Mouse (Mus musculus) c-Kit-positive CD71-negative TER-119-negative erythroid progenitor cells, embryonic 14.5 days (primary cell): ENCODE measurements at regions not wholly inside any gene's neighbourhood (a gene's known extent, or its start where the extent isn't known, plus 50 kb on each side); places are given as distances from the start of the nearest gene placed in this dataset.

Experiments used
- DNase-seq: peaks from one replicate; pipeline ENCODE4 v3.0.0-alpha.2; 2013; ENCODE audit warnings: low read depth

DNA sequence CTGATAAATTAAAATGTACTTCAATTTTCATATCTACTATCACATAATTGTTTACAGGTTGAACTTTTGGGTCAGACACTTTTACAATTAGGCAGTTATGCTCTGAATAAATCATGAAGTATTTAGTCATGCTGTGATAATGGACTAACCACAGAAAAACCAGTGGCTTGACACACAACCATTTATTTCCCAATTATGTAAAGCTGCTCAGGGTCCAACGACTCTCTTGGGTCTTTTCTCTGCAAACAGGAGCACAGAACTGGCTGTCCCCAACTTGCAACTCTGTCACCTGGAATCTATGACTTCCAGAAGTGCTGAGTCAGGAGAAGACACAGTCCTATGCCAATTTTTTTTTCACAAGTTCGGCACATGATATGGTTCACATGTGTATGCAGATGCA is 214.8 kb downstream of the Kcnj2 start:
- no peak for DNase-seq

DNA sequence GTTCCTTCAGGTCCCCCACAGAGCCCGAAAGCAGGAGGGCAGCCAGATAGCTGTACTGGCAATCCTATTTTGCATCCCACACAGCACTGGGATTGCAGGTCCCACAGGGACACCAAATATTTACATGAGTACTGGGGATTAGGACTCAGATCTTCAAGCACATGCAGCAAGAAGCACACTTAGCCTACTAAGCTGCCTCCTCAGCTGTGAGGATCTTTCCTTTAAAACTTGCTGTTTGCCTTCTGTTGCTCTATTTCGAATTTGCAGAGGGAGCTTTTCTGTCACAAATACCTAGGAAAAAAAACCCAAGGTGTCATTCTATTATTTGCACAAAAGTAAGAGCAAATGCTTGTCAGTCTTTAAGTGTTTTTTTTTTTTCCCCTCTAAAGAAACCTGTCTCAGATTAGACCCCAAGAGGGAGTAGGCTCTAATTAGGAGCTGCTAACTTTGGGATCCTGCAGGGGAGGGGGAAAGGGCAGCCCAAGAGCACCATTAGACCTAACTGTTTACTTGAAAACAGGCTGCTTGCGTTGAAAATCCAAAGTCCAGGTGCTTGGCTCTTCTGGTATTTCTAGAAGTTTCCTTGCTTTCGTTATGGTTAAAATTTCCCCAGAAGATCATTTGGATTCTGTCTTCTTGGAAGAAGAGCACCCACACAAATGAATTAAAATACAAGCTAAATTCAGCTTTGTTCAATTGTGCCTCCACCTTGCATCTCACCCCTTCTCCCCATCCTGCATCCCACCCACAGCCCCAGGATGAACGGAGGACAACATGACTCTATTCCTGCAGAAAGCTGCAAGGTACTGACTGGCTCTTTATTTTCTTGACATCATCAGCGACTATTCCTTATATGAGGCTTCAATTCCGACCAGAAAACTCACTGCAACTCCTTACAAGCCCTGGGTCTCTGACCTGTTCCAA is 215.5 kb downstream of the Kcnj2 start:
- no peak for DNase-seq

DNA sequence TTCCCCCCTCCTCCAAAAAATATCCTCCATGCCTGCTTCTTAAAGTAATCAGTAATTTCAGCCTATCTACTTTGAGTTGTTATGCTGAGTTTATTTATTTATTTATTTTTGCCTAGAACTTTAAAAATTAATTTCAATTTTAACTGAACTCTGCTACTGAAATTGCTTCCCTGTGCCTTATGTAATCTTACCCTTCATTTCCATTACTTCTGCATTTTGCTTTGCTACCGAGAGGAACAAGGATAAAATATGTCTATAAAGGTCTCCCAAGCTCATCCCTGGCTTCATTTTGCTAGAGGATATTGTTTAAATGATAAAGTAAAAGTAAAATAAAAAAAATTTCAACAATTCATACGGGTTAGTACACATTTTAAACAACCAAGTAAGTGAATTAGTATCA is 216.3 kb downstream of the Kcnj2 start:
- no peak for DNase-seq

GRCm38 (mm10) chr11:111290537-111290936 is 224.6 kb downstream of the Kcnj2 start:
- no peak for DNase-seq

DNA sequence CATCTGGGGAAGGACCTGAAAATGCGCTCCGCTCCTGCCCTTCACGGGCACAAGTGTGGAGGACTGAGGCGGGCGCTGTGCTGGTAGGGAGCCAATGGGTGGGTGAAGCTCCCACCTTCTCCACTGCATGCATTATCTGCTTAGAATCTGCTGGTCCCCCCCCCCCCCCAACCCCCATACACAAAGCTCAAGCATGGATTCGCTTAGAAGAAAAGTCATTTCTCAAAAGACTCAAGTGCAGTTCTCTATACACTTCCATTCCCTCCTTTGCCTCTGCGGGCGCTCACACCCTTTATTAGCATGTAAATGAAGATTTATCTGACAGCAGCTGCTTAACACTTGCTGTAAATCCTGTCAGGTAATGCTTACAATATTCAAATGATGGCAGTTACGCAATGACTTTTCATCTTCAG is 230.4 kb downstream of the Kcnj2 start:
- no peak for DNase-seq

GRCm38 (mm10) chr11:111312802-111313201 is 246.8 kb downstream of the Kcnj2 start:
- no peak for DNase-seq

DNA sequence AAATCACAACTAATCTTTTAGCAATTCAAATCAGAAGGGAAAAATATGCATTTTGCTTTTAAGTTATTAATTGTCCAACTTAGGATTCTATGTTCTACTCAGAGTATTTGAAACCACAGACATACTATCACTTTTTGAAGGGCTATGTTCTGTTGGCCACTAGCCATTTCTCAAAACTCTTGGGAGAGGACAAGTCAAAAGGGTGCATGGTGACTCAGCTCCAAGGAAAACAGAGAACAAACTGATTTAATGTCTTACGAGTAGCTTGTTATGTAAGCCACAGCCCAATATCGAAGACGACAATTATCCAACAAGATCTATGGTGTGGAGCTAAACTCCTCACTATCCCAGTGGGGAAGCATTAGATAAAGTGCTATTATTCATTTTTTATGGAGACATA is 247.6 kb downstream of the Kcnj2 start:
- no peak for DNase-seq

GRCm38 (mm10) chr11:111321576-111321975 is 255.6 kb downstream of the Kcnj2 start:
- no peak for DNase-seq

- DNase-seq: no peak
Observed at GRCm38 (mm10) chr11:111324453-111325010, 258.6 kb downstream of the Kcnj2 start.

- DNase-seq: no peak
Observed at GRCm38 (mm10) chr11:111326915-111327314, 261.0 kb downstream of the Kcnj2 start.

GRCm38 (mm10) chr11:111328258-111328657 is 262.3 kb downstream of the Kcnj2 start:
- no peak for DNase-seq

DNA sequence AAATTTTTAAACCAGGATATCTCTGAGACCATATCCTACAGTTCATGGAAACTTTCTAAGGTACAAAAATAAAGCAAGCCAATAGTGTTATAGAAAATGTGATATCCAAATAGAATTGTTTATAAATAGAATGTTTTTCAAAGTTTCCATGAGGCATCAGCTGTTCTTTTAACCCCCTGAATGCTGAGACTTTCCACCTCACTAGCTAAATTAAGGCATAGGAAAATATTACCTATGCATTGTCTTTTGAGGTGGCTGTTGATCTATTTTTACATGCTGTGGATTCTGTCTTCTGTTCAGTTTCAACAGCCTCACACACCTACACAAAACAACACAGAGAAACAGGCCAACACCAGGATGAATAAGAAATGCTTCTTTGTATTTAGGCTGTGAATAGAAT is 265.6 kb downstream of the Kcnj2 start:
- no peak for DNase-seq

DNA sequence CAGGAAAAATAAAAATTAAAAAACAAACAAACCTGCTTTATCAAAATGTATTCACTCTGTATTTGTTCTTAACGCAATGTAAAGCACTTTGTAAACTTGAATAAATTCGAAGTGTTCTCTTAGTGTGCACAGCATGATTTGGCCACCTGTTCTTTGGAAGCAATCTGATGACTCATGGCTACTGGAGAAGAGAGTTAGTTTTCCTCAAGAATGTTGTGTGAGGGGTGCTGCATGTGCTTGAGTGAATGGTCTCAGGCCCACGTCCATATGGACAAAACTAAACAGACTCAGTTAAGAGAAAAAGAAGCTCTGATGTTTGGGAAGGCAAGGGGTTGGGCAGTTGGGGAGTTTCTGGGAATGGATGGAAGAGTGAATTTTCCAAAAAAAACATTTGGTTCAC is 267.1 kb downstream of the Kcnj2 start:
- no peak for DNase-seq

DNA sequence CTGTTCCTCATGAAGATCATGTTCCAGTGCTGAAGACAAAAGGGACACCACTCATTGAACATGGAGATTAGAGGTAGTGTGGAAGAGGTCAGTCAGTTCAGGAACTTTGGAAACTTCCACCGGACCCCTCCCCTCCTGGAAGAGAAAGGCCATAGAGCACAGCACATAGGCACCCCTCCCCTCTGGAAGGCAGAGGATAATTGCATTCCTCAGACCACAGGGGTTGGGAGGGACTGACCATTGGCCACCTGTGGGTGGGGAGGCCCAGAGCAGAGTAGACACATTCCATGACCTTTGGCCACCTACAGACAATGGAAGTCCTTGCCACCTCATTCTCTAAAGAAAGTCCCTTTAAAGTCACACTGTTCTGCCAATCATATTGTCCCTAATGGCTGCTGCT is 281.6 kb downstream of the Kcnj2 start:
- DNase-seq: no peak

- DNase-seq: no peak
Observed at GRCm38 (mm10) chr11:111350028-111350427, 284.1 kb downstream of the Kcnj2 start.

- DNase-seq: no peak
Observed at GRCm38 (mm10) chr11:111363363-111363762, 297.4 kb downstream of the Kcnj2 start.

DNA sequence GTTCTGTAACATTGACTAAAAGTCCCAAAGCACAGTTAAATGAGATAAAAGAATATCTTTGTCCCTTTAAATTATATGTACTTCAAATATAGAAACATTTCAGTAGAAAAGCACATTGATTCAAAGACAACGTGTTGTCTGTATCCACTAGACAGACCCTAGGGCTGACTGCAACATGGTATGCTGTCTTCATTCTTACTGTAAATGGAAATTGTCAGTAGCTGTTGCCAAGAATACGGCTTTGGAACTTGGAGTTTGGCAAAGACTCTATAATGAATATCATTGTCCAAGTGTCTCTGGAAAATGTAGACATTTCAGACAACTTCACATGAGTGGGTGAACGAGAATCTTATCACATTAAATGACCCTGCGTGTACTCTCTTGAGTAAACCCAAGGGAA is 311.2 kb downstream of the Kcnj2 start:
- DNase-seq: no peak

GRCm38 (mm10) chr11:111379842-111380241 is 313.9 kb downstream of the Kcnj2 start:
- no peak for DNase-seq

DNA sequence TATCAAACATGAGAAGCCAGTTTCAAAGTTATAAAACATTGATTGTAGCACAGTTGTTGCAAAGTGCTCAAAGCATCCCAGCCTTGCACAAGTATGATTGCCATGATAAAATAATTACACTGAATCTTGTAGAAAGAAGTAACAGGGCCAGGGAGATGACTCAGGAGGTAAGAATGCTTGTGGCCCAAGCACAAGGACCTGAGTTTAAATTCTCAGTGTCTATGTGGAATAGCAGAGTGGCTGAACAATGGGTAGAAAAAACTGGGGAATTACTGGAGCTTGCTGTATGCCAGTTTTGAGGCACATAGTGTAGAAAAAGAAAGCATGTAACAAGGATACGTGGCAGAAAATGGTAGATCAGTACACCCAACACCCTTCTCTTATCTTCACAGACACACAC is 332.7 kb downstream of the Kcnj2 start:
- no peak for DNase-seq

DNA sequence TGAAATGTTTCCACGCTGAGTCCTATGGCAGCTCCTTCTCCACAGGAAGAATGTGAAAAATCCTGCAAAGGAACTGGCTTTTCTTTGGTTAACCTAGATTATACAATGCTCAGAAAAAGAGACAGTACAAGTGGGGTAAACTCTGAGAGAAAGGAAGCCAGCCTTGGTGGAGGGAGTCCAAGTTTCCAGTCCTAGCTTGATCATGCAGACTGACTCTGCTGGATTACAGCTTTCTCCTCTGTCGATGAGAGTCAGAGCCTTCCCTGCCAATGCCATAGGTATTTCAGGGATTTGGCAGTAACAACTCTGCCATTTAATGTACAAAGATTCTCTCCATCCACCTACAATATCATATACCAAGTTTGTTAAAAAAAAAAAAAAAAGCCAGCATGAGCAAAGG is 343.3 kb downstream of the Kcnj2 start:
- no peak for DNase-seq

DNA sequence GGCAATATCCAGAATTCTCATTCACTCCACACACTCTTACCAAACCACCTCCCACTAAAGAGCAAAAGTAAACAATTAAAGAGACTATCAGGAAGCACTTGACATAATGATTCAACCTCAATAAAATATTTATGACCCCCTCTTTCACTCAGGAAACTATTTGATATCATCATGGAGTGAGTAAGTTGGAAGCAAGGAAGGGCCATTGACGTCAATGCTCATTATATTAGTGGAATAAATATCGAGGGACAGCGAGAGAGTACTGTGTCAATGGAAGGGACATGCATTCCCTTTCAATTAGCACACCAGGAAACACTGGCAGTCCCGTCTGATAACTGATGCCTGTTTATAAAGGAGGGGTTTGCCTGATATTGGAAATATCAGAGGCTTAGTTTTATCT is 358.9 kb downstream of the Kcnj2 start:
- DNase-seq: no peak

GRCm38 (mm10) chr11:111426715-111427114 is 360.8 kb downstream of the Kcnj2 start:
- no peak for DNase-seq

DNA sequence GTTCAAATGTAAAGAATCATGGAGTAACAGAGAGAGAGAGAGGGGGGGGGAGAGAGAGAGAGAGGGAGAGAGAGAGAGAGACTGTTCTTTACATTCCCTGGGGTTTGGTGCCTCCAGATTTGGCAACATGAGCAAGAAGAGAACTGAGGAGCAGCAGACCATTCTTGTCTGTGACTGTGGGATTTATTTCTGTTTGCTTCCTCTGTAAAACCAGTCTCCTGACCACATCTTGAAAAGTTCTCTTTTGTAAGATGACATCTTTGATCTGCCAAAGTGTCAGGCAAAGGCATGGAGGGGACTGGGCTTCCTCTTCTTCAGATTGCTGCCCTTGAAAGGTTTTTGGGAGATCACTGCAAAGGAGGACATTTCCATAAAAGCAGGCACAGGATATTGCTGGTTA is 376.3 kb downstream of the Kcnj2 start:
- DNase-seq: no peak

- DNase-seq: no peak
Observed at GRCm38 (mm10) chr11:111443381-111443780, 377.4 kb downstream of the Kcnj2 start.
